Mouse (Mus musculus): ENCODE measurements around the gene Arhgap33.

Arhgap33 gene

GRCm38 (mm10) chr7:30534633-30535577 lies at the start of gene Arhgap33:
Arhgap33 (minus strand) TSS chr7:30535060.
- DNase-seq (ENCODE audit: low spot score): peak; percentile 77

DNA sequence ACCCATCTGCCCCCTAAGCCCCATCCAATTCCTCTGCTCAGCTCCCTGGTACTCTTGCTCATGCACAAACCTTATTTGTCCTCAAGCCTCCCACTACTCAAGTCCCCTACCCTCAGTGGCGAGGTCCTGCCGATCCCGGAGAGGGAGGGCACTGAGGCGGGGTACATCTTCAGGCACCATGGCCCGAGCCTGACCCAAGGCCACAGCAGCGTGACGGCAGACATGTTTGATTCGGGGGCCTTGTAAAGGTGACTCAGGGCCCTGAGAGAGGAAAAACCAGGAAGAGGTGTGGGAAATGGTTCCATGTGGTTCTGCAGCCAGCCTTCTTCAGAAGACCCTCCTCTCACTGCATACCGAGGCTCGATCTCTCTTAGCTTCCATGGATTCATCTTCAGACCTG lies 49.5 kb upstream of the Arhgap33 start:
- no peak for DNase-seq (ENCODE audit: low spot score)

DNA sequence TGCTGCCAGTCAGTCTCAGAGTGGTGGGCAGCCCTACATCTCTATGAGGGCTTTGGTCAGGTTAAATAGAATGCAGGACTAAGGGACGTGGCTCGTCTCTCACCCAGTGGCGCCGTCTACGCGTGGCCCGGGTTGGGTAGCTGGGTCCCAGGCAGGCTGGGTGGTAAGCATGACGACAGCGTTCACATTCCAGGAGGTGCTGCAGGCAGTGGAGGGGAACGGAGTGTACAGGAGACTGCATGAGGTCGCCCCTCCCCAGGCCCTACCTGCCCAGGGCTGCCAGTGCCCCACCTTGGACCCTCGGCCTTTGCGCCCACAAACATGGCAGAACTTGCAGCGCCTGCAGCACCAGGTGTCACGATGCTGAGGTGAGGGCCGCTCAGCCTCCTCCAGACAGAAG lies 46.7 kb upstream of the Arhgap33 start:
- no peak for DNase-seq (ENCODE audit: low spot score)

GRCm38 (mm10) chr7:30579950-30580349 lies 45.1 kb upstream of the Arhgap33 start:
- no peak for DNase-seq (ENCODE audit: low spot score)

DNA sequence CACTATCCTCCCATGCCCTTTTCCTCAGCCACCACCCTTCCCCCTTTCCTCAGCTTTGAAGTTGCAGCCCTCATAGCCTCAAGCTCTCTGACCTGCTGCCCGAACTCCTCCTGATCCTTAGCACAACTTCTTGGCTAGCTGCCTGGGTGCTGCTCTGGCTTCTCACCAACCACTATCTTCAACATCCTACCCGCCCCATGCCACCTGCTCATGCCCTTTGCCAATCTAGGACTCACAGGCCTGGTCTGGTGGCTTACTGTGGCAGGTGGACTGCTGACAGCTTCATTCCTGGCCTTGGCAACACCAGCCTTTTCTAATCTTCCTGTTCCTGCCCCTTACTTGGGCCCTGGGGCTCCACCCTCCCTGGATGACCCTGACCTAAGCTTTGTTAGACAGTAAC lies 38.1 kb upstream of the Arhgap33 start:
- no peak for DNase-seq (ENCODE audit: low spot score)

GRCm38 (mm10) chr7:30572389-30572788 lies 37.5 kb upstream of the Arhgap33 start:
- DNase-seq (ENCODE audit: low spot score): no peak

DNA sequence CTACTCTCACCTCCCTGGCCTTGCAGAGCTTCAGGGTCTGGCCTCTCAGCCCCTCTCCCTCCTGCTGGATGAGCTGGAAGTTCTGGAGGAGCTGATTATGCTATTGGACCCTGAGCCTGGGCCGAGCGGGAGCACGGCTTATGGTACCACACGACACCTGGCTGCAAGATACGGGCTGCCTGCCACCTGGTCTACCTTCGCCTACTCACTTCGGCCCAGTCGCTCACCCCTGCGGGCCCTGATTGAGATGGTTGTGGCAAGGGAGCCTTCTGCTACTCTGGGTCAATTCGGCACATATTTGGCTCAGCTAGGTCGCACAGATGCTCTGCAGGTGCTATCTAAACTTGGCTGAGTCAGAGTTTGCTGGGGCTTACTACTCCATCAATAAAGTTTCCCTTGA lies 32.7 kb upstream of the Arhgap33 start:
- DNase-seq (ENCODE audit: low spot score): no peak

DNA sequence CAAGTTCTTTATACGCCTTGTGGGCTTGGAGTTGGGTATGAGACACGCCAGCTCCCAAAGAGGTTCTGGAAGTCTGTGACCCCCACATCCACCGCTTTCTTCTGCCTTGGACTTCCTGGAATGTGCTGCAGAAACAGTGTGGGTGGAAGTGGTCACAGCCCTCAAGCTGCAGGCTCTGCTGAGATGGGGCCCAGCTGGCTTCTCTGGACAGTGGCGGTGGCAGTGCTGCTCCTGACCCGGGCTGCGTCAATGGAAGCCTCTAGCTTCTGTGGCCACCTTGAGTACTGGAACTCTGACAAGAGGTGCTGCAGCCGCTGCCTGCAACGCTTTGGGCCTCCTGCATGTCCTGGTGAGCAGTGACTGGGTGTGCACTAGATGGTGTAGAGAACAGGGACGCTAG lies 31.2 kb upstream of the Arhgap33 start:
- DNase-seq (ENCODE audit: low spot score): no peak

DNA sequence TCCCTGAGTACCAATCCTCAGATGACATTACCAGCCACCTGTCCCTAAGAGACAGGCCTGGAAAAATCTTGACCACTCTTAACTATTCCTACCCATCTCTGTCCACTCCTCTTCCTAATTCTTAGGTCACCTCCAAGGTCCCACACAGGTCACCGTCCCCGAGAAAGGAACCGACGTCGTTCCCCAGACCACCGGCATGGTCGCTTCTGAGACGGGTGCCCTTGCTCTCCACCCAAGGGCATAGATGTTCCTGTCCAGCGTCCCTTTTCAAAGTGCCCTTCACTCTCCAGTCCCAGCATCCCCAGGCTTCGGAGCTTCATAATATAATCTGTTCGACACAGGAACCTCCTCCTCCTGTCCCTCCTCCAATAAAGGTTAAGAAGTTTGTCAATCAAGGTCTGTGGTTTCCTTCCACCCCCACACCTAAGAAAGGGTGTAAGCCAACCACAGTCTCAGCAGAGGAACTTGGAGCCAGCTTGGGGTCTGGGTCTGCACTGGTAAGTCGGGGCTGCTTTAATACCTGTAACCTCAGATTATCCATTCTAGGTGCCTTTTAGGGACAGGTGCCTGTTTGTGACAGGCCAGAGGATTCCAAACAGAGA lies 30.2 kb upstream of the Arhgap33 start, which contains the start of gene Igflr1:
Igflr1 (plus strand) TSS at position 458 of the 602 bp plus-strand sequence.
- DNase-seq (ENCODE audit: low spot score): no peak

- DNase-seq (ENCODE audit: low spot score): no peak
These were observed 29.0 kb upstream of the Arhgap33 start for GRCm38 (mm10) chr7:30563906-30564280.

DNA sequence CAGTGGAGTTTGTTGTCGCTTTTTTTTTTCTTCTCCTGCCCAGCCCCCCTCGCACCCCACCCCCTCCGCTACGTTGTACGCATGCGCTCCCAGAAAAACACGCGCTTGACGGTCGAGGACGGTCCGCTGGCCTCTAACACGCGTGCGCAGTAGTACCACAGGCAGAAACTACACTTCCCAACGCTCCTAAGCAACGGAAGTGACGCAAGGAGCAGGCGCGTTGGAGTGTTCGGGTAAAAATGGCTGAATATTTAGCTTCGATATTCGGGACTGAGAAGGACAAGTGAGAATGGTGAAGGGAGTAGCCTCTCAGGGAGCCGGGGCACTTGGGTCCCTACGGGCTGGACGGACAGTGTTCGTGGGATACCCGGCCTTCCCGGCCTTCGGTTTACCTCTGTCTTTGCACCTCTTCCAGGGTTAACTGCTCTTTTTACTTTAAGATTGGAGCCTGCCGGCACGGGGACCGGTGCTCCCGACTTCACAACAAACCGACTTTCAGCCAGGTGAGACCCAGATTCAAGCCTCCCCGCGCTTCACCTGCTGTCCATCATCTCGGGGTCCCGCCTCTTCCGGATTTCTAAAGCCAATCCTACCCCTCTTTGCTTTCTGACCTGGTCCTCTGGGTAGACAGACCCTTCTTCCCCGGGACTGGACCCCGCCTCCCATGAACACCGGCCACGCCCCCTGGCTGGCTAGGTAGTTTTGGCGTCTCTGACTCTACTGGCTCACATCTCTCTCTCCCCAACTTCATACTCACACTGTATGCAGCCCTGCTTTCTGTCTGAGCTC lies 28.5 kb upstream of the Arhgap33 start, which contains the start of the genes U2af1l4, Gm49396 and Psenen:
U2af1l4 (plus strand) TSS at position 185 of the 789 bp plus-strand sequence.
Gm49396 (plus strand) TSS at position 228 of the 789 bp plus-strand sequence.
Psenen (minus strand) TSS at position 511 of the 789 bp plus-strand sequence.
- DNase-seq (ENCODE audit: low spot score): peak; percentile 82

DNA sequence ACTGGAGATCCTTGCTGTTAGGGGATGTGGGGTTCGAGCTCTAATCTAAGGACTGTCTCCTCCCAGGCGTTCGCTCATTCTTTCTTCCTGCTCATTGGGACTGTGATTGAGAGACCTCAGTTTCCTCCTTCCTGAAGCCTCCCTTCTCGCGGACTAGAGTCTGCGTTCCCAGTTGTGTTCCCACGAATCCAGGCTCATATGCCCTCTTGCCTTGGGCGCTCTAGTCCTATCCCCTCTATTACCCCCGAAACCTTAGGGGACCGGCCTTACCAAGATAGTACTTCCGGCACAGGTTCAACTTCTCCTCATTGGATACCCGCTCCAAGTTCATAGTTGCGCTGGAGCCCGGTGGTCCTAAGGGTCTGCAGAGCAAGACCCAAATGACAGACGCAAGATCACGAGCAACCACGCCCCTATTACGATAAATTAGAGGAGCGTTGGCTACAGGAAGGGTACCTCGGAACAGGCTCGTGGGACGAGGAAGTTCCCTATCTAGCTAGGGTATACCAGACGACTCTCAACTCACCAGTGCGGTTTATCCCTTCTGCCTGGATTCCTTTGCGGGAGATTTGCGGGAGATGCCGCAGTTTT lies 27.8 kb upstream of the Arhgap33 start:
- DNase-seq (ENCODE audit: low spot score): no peak

DNA sequence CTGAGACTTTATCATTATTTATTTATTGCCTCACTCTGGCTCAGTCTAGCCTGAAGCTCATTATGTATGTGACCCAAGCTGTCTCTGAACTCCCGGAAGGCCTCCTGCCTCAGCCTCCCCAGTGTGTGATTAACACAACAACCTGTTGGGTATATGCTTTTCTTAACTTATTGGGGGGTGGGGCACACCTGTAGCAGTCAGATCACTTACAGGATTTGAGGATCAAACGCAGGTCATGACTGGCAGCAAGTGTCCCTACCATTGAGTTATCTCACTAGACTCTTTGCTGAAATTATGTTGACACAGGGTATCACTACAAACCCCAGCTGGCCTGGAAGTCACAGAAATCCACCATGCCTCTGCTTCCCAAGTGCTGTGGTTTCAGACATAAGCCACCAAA lies 25.4 kb upstream of the Arhgap33 start:
- DNase-seq (ENCODE audit: low spot score): no peak

- peak; percentile 85 for DNase-seq (ENCODE audit: low spot score)
These were observed 24.6 kb upstream of the Arhgap33 start, which contains the start of gene Lin37 for GRCm38 (mm10) chr7:30559443-30559954. Lin37 (minus strand) TSS chr7:30559838.

DNA sequence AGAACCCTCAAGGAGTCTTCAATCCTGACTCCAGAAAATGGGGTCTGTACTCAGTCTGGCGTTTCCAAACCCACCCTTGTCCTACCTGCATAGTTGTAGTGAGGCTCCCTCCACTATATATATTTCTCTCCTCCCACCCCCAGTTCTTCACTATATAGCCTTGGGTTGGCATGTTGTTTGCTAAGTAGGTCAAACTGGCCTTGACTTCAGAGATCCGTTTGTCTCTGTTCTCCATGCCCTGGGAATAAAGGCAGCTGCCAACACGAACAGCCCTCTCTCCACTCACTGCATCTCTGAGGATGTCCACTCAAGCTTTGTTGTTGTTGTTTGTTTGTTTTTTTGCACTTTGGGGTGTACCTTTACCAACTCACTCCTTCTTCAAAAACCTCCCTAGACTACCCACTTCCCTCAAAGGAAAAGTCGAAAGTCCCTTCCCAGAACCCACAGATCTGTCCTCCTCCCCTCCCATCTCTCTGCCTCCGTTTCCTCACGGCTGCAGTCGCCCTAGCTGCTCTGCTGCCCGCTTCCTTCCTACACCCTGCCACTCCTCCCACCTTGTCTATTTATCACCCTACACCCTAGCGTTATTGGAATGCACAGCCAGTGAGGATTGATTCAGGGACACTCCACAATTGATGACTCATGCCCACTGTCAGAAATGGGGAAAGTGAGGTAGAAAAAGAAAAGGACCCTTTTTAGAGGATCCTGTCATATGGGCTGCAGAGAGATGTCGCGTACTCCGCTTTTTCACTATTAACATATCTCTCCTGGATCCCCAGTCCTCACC lies 24.0 kb upstream of the Arhgap33 start:
- no peak for DNase-seq (ENCODE audit: low spot score)

- DNase-seq (ENCODE audit: low spot score): no peak
These were observed 23.1 kb upstream of the Arhgap33 start for GRCm38 (mm10) chr7:30557901-30558514.

DNA sequence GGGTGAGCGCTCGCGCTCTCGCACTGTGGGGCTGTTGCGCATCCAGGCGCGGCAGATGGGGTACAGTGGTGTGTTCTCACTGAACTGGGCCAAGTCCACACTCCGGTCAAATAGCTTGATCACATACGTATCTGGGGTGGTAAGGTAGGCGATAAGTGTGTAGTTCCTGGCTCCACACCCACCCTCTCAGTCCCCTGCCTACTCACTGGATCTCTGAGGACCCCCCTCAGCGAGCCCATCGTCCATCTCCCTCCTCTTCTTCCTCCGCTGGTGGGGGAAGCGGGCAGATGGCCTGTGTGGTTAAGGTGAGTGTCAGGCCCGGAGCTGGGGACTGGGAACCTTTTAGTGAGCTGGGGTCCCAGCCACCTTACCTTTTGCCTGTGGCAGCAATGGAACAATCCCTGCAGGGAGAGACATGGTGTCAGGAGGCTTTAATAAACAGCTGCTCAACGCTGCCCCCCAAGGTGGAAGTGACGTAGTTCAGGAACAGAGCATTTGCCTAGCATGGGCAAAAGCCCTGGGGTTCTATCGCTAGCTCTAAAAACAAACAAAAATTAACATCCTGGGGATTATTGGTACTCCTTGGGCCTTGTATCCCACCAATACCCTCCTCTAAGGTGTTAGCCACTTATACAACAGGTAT lies 22.2 kb upstream of the Arhgap33 start:
- DNase-seq (ENCODE audit: low spot score): no peak

GRCm38 (mm10) chr7:30553810-30554584 lies 19.1 kb upstream of the Arhgap33 start:
- no peak for DNase-seq (ENCODE audit: low spot score)

DNA sequence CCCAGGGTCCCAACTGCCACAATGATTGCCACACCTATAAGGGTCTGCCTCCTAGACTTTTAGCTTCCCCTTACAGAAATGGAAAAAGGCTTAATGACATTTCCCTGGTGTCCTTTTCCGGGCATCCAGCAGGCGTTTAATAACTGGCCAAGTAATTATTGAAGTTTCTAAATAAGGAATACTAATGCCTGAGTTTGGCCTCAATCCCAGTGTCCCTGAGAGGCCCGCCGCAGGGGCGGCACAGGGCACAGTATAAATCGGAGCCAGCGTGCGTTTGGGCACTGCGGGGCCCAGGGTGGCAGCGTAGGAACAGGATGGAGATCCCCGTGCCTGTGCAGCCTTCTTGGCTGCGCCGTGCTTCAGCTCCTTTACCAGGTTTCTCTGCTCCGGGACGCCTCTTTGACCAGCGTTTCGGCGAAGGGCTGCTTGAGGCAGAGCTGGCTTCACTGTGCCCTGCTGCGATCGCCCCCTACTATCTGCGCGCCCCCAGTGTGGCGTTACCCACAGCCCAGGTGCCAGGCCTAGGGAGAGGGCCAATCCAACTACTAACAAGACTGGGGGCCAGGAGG lies 18.2 kb upstream of the Arhgap33 start:
- no peak for DNase-seq (ENCODE audit: low spot score)

All from urinary bladder, postnatal 10 days (tissue).